Mouse (Mus musculus) embryonic facial prominence, embryonic 13.5 days (tissue): ENCODE measurements around the gene Mast4. TPM values are rescaled to one million over a fixed set of nuclear protein-coding genes. Genes with fewer than 3 reads are reported as not detected.

Experiments used
- ATAC-seq: fragments of 200-750 bp; cut with Nextera tagmentation; 2 replicates; pipeline ENCODE4 v1.8.0; 2017; ENCODE audit warnings: low read depth; ENCODE audit not compliant: insufficient number of reproducible peaks, insufficient read depth, low FRiP score, low TSS enrichment
- H3K27ac ChIP-seq: fragments of 300-500 bp; sonication (generic); 2 replicates; pipeline ENCODE4 v1.5.1; 2015; ENCODE audit warnings: moderate library complexity, mild to moderate bottlenecking, inconsistent platforms
- H3K27me3 ChIP-seq: fragments of 300-500 bp; sonication (generic); 2 replicates; pipeline ENCODE4 v1.6.1; 2015; ENCODE audit warnings: mild to moderate bottlenecking, inconsistent platforms
- H3K36me3 ChIP-seq: fragments of 300-500 bp; sonication (generic); 2 replicates; pipeline ENCODE4 v1.6.1; 2015; ENCODE audit warnings: mild to moderate bottlenecking, inconsistent platforms
- H3K4me1 ChIP-seq: fragments of 300-500 bp; sonication (generic); 2 replicates; pipeline ENCODE4 v1.6.1; 2015; ENCODE audit warnings: inconsistent platforms
- H3K4me2 ChIP-seq: fragments of 300-500 bp; sonication (generic); 2 replicates; pipeline ENCODE4 v1.6.1; 2015; ENCODE audit warnings: moderate library complexity, mild to moderate bottlenecking, inconsistent platforms
- H3K4me3 ChIP-seq: fragments of 300-500 bp; sonication (generic); 2 replicates; pipeline ENCODE4 v1.5.1; 2015; ENCODE audit warnings: mild to moderate bottlenecking, inconsistent platforms
- H3K9ac ChIP-seq: fragments of 300-500 bp; sonication (generic); 2 replicates; pipeline ENCODE4 v1.6.1; 2015; ENCODE audit warnings: mild to moderate bottlenecking, inconsistent platforms
- H3K9me3 ChIP-seq: fragments of 300-500 bp; sonication (generic); 2 replicates; pipeline ENCODE4 v1.6.1; 2016; ENCODE audit warnings: inconsistent platforms
- WGBS: fragments of 180-500 bp; shearing (Covaris S2); methylation state at CpG from one replicate; pipeline ENCODE4 v1.1.7; 2015; ENCODE audit warnings: mixed read lengths; 5-methylcytosine and 5-hydroxymethylcytosine counted together
- polyA plus RNA-seq: library from polyadenylated mRNA; unstranded; fragments of >200 nt; fragmentation: Nextera tagmentation; extraction: Ambion mirVana; gene quantifications from 2 replicates; pipeline ENCODE4 v1.2.1, GENCODE M21; 2015

The Mast4 gene
- polyA plus RNA-seq, 1 experiment from 2014 or later = 28.6 TPM

DNA sequence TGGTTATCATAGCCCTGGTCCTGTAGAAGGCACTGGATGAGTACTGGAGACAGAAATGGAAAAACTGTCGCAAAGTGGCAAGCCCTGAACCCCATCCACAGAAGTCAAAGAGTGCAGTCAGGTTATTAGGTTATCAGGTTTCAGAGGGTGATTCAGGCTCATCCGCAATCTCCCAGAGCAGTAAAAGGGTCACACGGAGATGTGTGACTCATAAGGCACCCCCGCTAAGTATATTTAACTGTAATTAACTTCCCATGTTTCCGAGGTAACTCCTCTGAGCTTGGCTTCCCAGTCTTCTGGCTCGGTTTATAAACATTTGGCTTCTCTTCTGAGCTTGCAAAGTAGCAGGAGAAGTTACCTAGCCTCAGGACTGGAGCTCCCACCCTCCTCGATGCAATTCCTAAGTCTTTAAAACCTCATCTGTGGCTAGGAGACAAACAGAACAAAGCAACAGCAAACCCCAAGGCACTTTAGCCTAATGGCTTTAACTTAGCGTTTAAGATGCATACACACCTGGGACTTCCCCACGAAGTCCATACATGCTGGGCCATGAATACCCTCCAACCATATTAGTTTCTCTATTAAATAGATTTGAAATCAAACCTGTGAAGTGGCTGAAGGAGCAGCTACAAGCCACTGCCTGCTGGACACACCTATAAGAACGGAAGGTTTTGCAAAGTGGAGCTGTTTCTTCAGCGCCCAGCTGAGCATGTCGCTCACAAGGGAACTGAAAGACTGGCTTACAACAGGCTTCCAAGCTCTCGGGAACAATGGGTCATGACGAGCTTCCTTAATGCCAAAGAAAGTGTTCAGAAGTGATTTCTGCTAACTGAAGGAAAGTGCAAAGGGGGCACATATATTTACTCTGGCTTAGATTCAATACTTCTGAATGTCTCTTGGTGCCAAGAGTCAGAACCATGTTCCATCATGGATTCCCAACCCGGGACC lies 439.7 kb downstream of the Mast4 start:
- H3K27me3 ChIP-seq = no peaks in the 10 kb centered on the region
- no peak for ATAC-seq
- WGBS = 43% methylated on average over 15 of the region's 15 CpGs
- no peak overlapping the region for H3K4me3 ChIP-seq
- peaks cover 33% of the 10 kb centered on the region for H3K4me1 ChIP-seq
- no peaks in the 10 kb centered on the region for H3K36me3 ChIP-seq
- H3K27ac ChIP-seq = peak overlapping the region; percentile 7; the same call in 1 of the 2 replicates
- no peak overlapping the region for H3K9ac ChIP-seq
- no peaks in the 10 kb centered on the region for H3K9me3 ChIP-seq
- H3K4me2 ChIP-seq = 0 out of 2 replicates have a peak overlapping the region, but pooled peaks have one; percentile 3

DNA sequence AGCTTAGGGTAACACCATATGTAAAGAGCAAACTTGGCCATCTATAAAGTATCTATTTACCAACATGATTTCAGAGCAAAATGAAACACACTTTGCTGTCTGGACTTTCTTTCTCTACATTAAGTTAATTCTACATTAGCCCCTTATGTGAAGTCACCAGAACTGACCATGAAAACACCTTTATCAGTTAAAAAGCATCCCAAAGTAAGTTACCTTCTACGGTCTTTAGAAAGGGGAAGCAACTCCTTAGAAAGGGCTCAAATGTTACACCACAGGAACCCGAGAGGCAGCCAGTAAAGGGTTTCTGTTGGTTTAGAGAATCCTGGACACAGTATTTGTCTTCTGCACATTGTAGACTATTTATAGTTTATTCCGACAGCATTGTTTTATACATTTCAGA lies 441.5 kb downstream of the Mast4 start:
- no peak overlapping the region for H3K4me3 ChIP-seq
- 84% methylated on average over 3 of the region's 3 CpGs for WGBS
- H3K4me1 ChIP-seq = peaks cover 34% of the 10 kb centered on the region
- H3K36me3 ChIP-seq = no peaks in the 10 kb centered on the region
- no peaks in the 10 kb centered on the region for H3K9me3 ChIP-seq
- no peak overlapping the region for H3K4me2 ChIP-seq
- no peak for ATAC-seq
- H3K27me3 ChIP-seq = no peaks in the 10 kb centered on the region
- H3K27ac ChIP-seq = no peak overlapping the region
- H3K9ac ChIP-seq = no peak overlapping the region

- Histone ChIP-seq H3K4me1 (peaks cover 32% of the 10 kb centered on the region), H3K4me3 (no peak overlapping the region), H3K9ac (no peak overlapping the region), H3K27me3 (no peaks in the 10 kb centered on the region), H3K9me3 (no peaks in the 10 kb centered on the region), H3K4me2 (no peak overlapping the region), H3K27ac (peak overlapping the region; percentile 72; the same call in 1 of the 2 replicates), H3K36me3 (no peaks in the 10 kb centered on the region)
- no peak for ATAC-seq
- WGBS = 74% methylated on average over 10 of the region's 10 CpGs
Observed at GRCm38 (mm10) chr13:102889989-102890388, 444.3 kb downstream of the Mast4 start.

DNA sequence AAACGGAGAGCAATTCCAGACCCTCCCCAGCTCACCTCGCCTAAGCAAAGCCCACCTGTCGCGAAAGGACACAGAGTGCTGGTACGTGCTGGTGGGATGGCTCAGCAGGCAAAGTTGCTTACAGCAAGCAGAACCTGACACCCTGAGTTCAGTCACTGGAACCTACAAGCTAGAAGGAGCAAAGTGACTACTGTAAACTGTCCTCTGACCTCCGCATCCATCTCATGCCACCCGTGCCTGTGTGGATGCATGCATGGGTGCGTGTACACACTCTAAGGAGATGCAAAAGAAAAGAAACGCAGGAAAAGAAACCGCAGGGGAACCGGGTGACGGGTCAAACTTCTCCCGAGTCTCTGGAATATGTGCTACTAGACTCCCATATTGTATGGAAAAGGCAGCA lies 444.8 kb downstream of the Mast4 start:
- WGBS = 87% methylated on average over 13 of the region's 13 CpGs
- H3K27ac ChIP-seq = peak overlapping the region; percentile 72; the same call in 1 of the 2 replicates
- H3K4me2 ChIP-seq = no peak overlapping the region

DNA sequence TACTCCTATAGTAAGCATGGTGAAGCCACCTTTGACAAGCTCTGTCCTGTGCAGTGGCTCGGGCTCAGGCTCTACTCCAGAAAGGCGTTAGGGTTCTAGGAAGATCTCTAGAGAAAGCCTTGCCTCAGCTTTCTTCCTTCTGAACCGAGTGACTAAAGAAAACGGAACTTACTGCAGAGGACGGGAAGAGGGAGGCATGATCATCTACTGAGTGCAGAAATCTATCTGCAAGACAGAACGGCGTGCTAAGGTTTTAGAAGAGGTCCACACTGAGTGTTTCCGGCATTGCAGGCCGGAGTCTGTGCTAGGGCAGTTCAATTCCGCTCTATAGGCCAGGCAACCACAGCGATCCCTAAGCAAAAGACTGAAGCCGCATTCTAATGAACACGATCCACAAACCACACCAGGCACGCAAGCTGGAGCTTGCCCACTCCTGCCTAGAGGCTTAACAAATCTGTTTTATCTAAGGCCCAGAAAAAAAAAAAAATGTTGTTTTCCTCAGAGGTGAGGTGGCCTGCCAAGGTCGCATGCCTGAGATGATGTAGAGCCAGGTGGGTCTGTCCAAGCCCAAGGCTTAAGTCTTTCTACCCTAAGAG lies 445.3 kb downstream of the Mast4 start:
- peak overlapping the region; percentile 72 for H3K27ac ChIP-seq
- no peaks in the 10 kb centered on the region for H3K27me3 ChIP-seq
- no peak for ATAC-seq
- no peaks in the 10 kb centered on the region for H3K36me3 ChIP-seq
- H3K9me3 ChIP-seq = no peaks in the 10 kb centered on the region
- 74% methylated on average over 15 of the region's 15 CpGs for WGBS
- no peak overlapping the region for H3K9ac ChIP-seq
- peak overlapping the region; percentile 9; the same call in 1 of the 2 replicates for H3K4me2 ChIP-seq
- peaks cover 22% of the 10 kb centered on the region; the same call in 1 of the 2 replicates for H3K4me1 ChIP-seq
- H3K4me3 ChIP-seq = no peak overlapping the region

More for the DNA sequence above, 444.8 kb downstream of the Mast4 start:
- Histone ChIP-seq H3K9me3 (no peaks in the 10 kb centered on the region), H3K4me3 (no peak overlapping the region), H3K36me3 (no peaks in the 10 kb centered on the region), H3K9ac (no peak overlapping the region), H3K4me1 (peaks cover 27% of the 10 kb centered on the region), H3K27me3 (no peaks in the 10 kb centered on the region)
- ATAC-seq = no peak

- H3K36me3 ChIP-seq = no peaks in the 10 kb centered on the region
- H3K4me3 ChIP-seq = no peak overlapping the region
- WGBS = 66% methylated on average over 8 of the region's 8 CpGs
- H3K27me3 ChIP-seq = no peaks in the 10 kb centered on the region
- H3K9me3 ChIP-seq = no peaks in the 10 kb centered on the region
- no peak for ATAC-seq
- no peak overlapping the region for H3K4me2 ChIP-seq
- H3K27ac ChIP-seq = 0 out of 2 replicates have a peak overlapping the region, but pooled peaks have one; percentile 72
- no peak overlapping the region for H3K9ac ChIP-seq
- H3K4me1 ChIP-seq = peaks cover 21% of the 10 kb centered on the region; the same call in 1 of the 2 replicates
Observed at GRCm38 (mm10) chr13:102888211-102888610, 446.1 kb downstream of the Mast4 start.

DNA sequence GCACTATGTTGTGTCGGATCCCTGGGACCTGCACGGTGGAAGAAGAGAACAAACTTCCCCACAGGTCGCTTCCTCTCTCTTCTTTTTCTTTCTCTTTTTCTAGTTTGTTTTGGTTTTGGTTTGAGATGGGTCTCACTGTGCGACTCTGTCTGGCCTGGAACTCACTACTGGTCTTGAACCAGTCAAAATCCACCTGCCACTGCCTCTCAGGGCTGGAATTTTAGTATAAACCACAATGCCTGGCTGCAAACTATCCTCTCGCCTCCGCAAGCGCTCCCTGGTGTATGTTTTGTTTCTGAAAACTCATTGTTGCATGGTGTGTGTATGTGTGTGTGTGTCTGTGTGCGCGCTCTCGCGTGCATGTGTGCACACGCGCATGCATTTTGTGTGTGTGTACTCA lies 446.8 kb downstream of the Mast4 start:
- Histone ChIP-seq H3K9ac (no peak overlapping the region), H3K9me3 (no peaks in the 10 kb centered on the region), H3K4me3 (no peak overlapping the region), H3K4me1 (peaks cover 21% of the 10 kb centered on the region; the same call in 1 of the 2 replicates), H3K4me2 (no peak overlapping the region), H3K27ac (no peak overlapping the region), H3K27me3 (no peaks in the 10 kb centered on the region), H3K36me3 (no peaks in the 10 kb centered on the region)
- no peak for ATAC-seq
- 95% methylated on average over 13 of the region's 13 CpGs for WGBS

DNA sequence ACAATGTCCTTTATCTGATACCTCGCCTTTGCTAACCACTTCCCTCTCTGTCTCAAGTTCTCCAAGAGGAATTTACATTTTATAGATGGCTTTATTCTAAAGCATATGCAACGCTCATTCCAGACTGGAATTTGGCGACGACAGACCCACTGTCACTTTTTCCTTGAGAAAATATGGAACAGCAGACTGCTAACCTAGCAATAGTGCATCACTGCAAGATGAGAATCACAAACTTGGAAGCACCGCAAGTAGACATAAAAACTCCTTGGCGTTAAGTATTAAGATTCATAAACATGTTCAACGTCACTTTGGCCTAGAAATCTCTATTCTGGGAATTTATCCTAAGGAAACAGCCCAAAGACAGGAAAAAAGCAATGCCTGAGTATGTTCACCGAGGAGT lies 447.5 kb downstream of the Mast4 start:
- H3K36me3 ChIP-seq = no peaks in the 10 kb centered on the region
- H3K4me2 ChIP-seq = no peak overlapping the region
- no peaks in the 10 kb centered on the region for H3K9me3 ChIP-seq
- ATAC-seq = no peak
- H3K9ac ChIP-seq = no peak overlapping the region
- H3K4me1 ChIP-seq = peaks cover 21% of the 10 kb centered on the region; the same call in 1 of the 2 replicates
- no peak overlapping the region for H3K4me3 ChIP-seq
- WGBS = 80% methylated on average over 8 of the region's 8 CpGs
- no peak overlapping the region for H3K27ac ChIP-seq
- no peaks in the 10 kb centered on the region for H3K27me3 ChIP-seq

DNA sequence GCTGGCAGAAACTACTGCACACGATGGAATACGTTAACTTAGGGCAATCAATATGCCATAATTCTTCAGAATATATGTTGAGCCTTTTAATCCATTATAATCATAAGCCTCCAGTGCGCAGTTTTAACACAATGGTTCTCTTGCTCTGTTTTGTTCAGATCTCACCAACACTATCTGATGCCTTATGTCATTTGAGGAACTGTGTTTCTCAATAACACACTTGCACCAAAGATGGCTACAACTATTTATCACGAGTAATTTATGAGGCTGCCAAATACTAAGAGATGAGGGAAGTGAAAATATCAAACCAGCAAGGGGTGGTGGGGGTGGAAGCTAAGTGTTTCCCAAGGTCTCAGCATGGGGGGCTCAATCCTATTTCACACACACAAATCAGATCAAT lies 448.1 kb downstream of the Mast4 start:
- no peaks in the 10 kb centered on the region for H3K9me3 ChIP-seq
- H3K4me2 ChIP-seq = no peak overlapping the region
- no peak overlapping the region for H3K9ac ChIP-seq
- no peaks in the 10 kb centered on the region for H3K36me3 ChIP-seq
- H3K4me3 ChIP-seq = no peak overlapping the region
- H3K27ac ChIP-seq = no peak overlapping the region
- no peak for ATAC-seq
- WGBS = 89% methylated on average over 4 of the region's 4 CpGs
- H3K4me1 ChIP-seq = peaks cover 21% of the 10 kb centered on the region; the same call in 1 of the 2 replicates
- no peaks in the 10 kb centered on the region for H3K27me3 ChIP-seq

- H3K9ac ChIP-seq = no peak overlapping the region
- H3K27me3 ChIP-seq = no peaks in the 10 kb centered on the region
- H3K4me1 ChIP-seq = 0 out of 2 replicates have a peak, but pooled peaks cover 5% of the 10 kb centered on the region
- no peak for ATAC-seq
- H3K27ac ChIP-seq = no peak overlapping the region
- no peak overlapping the region for H3K4me2 ChIP-seq
- H3K9me3 ChIP-seq = no peaks in the 10 kb centered on the region
- 90% methylated on average over 7 of the region's 7 CpGs for WGBS
- H3K36me3 ChIP-seq = no peaks in the 10 kb centered on the region
- no peak overlapping the region for H3K4me3 ChIP-seq
Observed at GRCm38 (mm10) chr13:102880381-102881076, 453.8 kb downstream of the Mast4 start.

GRCm38 (mm10) chr13:102878631-102879030 lies 455.7 kb downstream of the Mast4 start:
- H3K27ac ChIP-seq = no peak overlapping the region
- H3K36me3 ChIP-seq = no peaks in the 10 kb centered on the region
- no peak for ATAC-seq
- H3K4me1 ChIP-seq = peaks cover 15% of the 10 kb centered on the region
- 78% methylated on average over 6 of the region's 6 CpGs for WGBS
- H3K9ac ChIP-seq = no peak overlapping the region
- H3K4me3 ChIP-seq = no peak overlapping the region
- no peak overlapping the region for H3K4me2 ChIP-seq
- H3K9me3 ChIP-seq = no peaks in the 10 kb centered on the region
- no peaks in the 10 kb centered on the region for H3K27me3 ChIP-seq
